Mouse (Mus musculus): Measurements from ENCODE around the gene Clec9a. TPM values are rescaled to one million over a fixed set of nuclear protein-coding genes. Genes with fewer than 3 reads are reported as not detected.

Clec9a gene
- polyA plus RNA-seq, 1 experiment from 2014 or later: 0.33 TPM

GRCm38 (mm10) chr6:129449743-129450142 lies 41.1 kb downstream of the Clec9a start:
- ATAC-seq (ENCODE audit: low FRiP score) (no peak), DNase-seq (ENCODE audit: low spot score) (no peak)

GRCm38 (mm10) chr6:129451411-129452039 lies 42.9 kb downstream of the Clec9a start, which contains the start of gene Clec1a:
Gene Clec1a, minus strand, starts transcription at chr6:129452000.
- H3K27ac ChIP-seq: peak within 1 kb of the TSS; percentile 32; the same call in 1 of the 2 replicates
- 59% methylated on average over 13 of the region's 13 CpGs for WGBS
- H3K4me2 ChIP-seq (replicated peaks): peak within 1 kb of the TSS; percentile 10; the same call in 1 of the 2 replicates
- H3K27me3 ChIP-seq (ENCODE audit: control insufficient read depth, insufficient read depth, low read length): no peaks in the 10 kb centered on the region
- no peaks in the 10 kb centered on the region for H3K9me3 ChIP-seq (ENCODE audit: control insufficient read depth, low read length)
- peak; percentile 65 for ATAC-seq (ENCODE audit: low FRiP score)
- no peaks in the 10 kb centered on the region for H3K4me1 ChIP-seq (replicated peaks; ENCODE audit: control insufficient read depth, insufficient read depth, low read length)
- no peak for DNase-seq (ENCODE audit: low spot score)
- H3K36me3 ChIP-seq (replicated peaks; ENCODE audit: control insufficient read depth, insufficient read depth): no peaks in the 10 kb centered on the region
- H3K9ac ChIP-seq: no peak within 1 kb of the TSS
- H3K4me3 ChIP-seq (replicated peaks; ENCODE audit: low read length): no peak within 1 kb of the TSS

More at GRCm38 (mm10) chr6:129449743-129450142, 41.1 kb downstream of the Clec9a start:
- Histone ChIP-seq H3K36me3 (replicated peaks; ENCODE audit: control insufficient read depth, insufficient read depth) (no peaks in the 10 kb centered on the region), H3K27ac (no peak overlapping the region), H3K4me3 (replicated peaks; ENCODE audit: low read length) (no peak overlapping the region), H3K4me2 (replicated peaks) (no peak overlapping the region), H3K4me1 (replicated peaks; ENCODE audit: control insufficient read depth, insufficient read depth, low read length) (no peaks in the 10 kb centered on the region), H3K9ac (no peak overlapping the region), H3K9me3 (ENCODE audit: control insufficient read depth, low read length) (no peaks in the 10 kb centered on the region), H3K27me3 (ENCODE audit: control insufficient read depth, insufficient read depth, low read length) (no peaks in the 10 kb centered on the region)
- WGBS: 80% methylated on average over 6 of the region's 6 CpGs

- no peak overlapping the region for H3K4me3 ChIP-seq (replicated peaks; ENCODE audit: low read length)
- ATAC-seq (ENCODE audit: low FRiP score) (no peak), DNase-seq (ENCODE audit: low spot score) (no peak)
- H3K27ac ChIP-seq: no peak overlapping the region
- no peaks in the 10 kb centered on the region for H3K4me1 ChIP-seq (replicated peaks; ENCODE audit: control insufficient read depth, insufficient read depth, low read length)
- H3K9me3 ChIP-seq (ENCODE audit: control insufficient read depth, low read length): no peaks in the 10 kb centered on the region
- H3K36me3 ChIP-seq (replicated peaks; ENCODE audit: control insufficient read depth, insufficient read depth): no peaks in the 10 kb centered on the region
- H3K4me2 ChIP-seq (replicated peaks): no peak overlapping the region
- H3K27me3 ChIP-seq (ENCODE audit: control insufficient read depth, insufficient read depth, low read length): no peaks in the 10 kb centered on the region
- 96% methylated on average over 6 of the region's 6 CpGs for WGBS
- no peak overlapping the region for H3K9ac ChIP-seq
Observed at GRCm38 (mm10) chr6:129471386-129471785, 62.7 kb downstream of the Clec9a start.

- Histone ChIP-seq H3K27ac (no peak overlapping the region), H3K4me2 (replicated peaks) (no peak overlapping the region), H3K4me1 (replicated peaks; ENCODE audit: control insufficient read depth, insufficient read depth, low read length) (no peaks in the 10 kb centered on the region), H3K27me3 (ENCODE audit: control insufficient read depth, insufficient read depth, low read length) (no peaks in the 10 kb centered on the region), H3K9me3 (ENCODE audit: control insufficient read depth, low read length) (no peaks in the 10 kb centered on the region), H3K36me3 (replicated peaks; ENCODE audit: control insufficient read depth, insufficient read depth) (no peaks in the 10 kb centered on the region), H3K9ac (no peak overlapping the region), H3K4me3 (replicated peaks; ENCODE audit: low read length) (no peak overlapping the region)
- DNase-seq (ENCODE audit: low spot score) (no peak), ATAC-seq (ENCODE audit: low FRiP score) (no peak)
- WGBS: 89% methylated on average over 5 of the region's 5 CpGs
Observed at GRCm38 (mm10) chr6:129472627-129473026, 64.0 kb downstream of the Clec9a start.

Other genes starting within 250 kb of the Clec9a start
- gene Clec2d, start 228.2 kb upstream of the Clec9a start, polyA plus RNA-seq (2014; fragmentation: Nextera tagmentation; extraction: Ambion mirVana): 0.17 and 0.37 TPM in 2 replicates
- gene Cd69, start 133.4 kb upstream of the Clec9a start, polyA plus RNA-seq (2014; fragmentation: Nextera tagmentation; extraction: Ambion mirVana): not detected in 2 replicates
- 0.12 TPM in 1 of 2 replicates, not detected in the other for gene 4922502D21Rik, start 77.1 kb upstream of the Clec9a start, polyA plus RNA-seq (2014; fragmentation: Nextera tagmentation; extraction: Ambion mirVana)
- 0.32 and 0.44 TPM in 2 replicates for gene Clec12a, start 66.2 kb upstream of the Clec9a start, polyA plus RNA-seq (2014; fragmentation: Nextera tagmentation; extraction: Ambion mirVana)
- 0.41 and 0.51 TPM in 2 replicates for gene Clec12b, start 23.0 kb upstream of the Clec9a start, polyA plus RNA-seq (2014; fragmentation: Nextera tagmentation; extraction: Ambion mirVana)
- 0.63 and 1.4 TPM in 2 replicates for gene Clec1b, start 11.6 kb upstream of the Clec9a start, polyA plus RNA-seq (2014; fragmentation: Nextera tagmentation; extraction: Ambion mirVana)
- 1.9 and 2.0 TPM in 2 replicates for gene Clec1a, start 43.1 kb downstream of the Clec9a start, polyA plus RNA-seq (2014; fragmentation: Nextera tagmentation; extraction: Ambion mirVana)
- gene Olr1, start 98.3 kb downstream of the Clec9a start, polyA plus RNA-seq (2014; fragmentation: Nextera tagmentation; extraction: Ambion mirVana): not detected in 2 replicates
- 0.24 TPM in 1 of 2 replicates, not detected in the other for gene Tmem52b, start 103.7 kb downstream of the Clec9a start, polyA plus RNA-seq (2014; fragmentation: Nextera tagmentation; extraction: Ambion mirVana)
- gene Gabarapl1, start 124.3 kb downstream of the Clec9a start, polyA plus RNA-seq (2014; fragmentation: Nextera tagmentation; extraction: Ambion mirVana): 74.7 and 80.9 TPM in 2 replicates
- gene Klre1, start 169.0 kb downstream of the Clec9a start, polyA plus RNA-seq (2014; fragmentation: Nextera tagmentation; extraction: Ambion mirVana): not detected in 2 replicates
- gene Klrd1, start 182.9 kb downstream of the Clec9a start, polyA plus RNA-seq (2014; fragmentation: Nextera tagmentation; extraction: Ambion mirVana): not detected in 2 replicates
- gene Klrk1, start 215.0 kb downstream of the Clec9a start, polyA plus RNA-seq (2014; fragmentation: Nextera tagmentation; extraction: Ambion mirVana): 0.13 TPM in 1 of 2 replicates, not detected in the other
- not detected in 2 replicates for gene Klrc3, start 234.5 kb downstream of the Clec9a start, polyA plus RNA-seq (2014; fragmentation: Nextera tagmentation; extraction: Ambion mirVana)

Data from hindbrain, embryonic 14.5 days (tissue).